Mouse (Mus musculus) liver, adult 2 months (tissue): ENCODE data around the gene Pard3.

Experiments
- CTCF ChIP-seq: fragments of 200-500 bp; IDR thresholded peaks from 2 replicates; pipeline ENCODE4 v1.5.1; 2011; ENCODE audit warnings: low read depth, low read length, control low read depth
- POLR2A ChIP-seq: fragments of 200-500 bp; IDR thresholded peaks from 2 replicates; pipeline ENCODE4 v1.6.1; 2011; ENCODE audit warnings: low read length, control low read depth; ENCODE audit not compliant: insufficient read depth; ENCODE audit errors: extremely low read depth

DNA sequence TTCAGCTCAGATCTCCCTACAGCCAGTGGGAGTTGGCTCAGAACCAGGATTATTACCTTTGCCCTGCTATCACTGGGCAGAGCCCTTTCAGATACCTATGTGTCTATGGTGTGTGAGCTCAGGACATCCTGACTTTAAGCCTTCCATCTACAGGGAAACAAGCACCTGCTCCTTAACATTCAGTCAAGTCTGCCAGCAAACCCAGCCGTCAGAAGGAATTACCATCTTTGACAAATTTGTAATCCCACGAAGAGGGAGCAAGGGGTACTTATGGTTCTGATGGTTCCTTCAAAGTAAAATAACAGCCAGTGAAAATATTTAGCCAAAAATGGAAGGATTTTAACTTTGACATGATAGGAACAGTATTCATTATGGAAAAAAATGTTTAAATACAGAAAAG lies 466.1 kb downstream of the Pard3 start:
- TF ChIP-seq POLR2A = no peak
- TF ChIP-seq CTCF = no peak
